Mouse (Mus musculus) forelimb bud, embryonic 11.5 days (tissue): ENCODE measurements around the gene Pde6b.

Experiments used
- DNase-seq: peaks from one replicate; pipeline ENCODE4 v3.0.0-alpha.2; 2012; ENCODE audit warnings: low read depth, low spot score

The Pde6b gene

GRCm38 (mm10) chr5:108462446-108462845 lies 74.3 kb downstream of the Pde6b start:
- no peak for DNase-seq

- DNase-seq: no peak
Measured at GRCm38 (mm10) chr5:108465131-108465891, 77.1 kb downstream of the Pde6b start.

GRCm38 (mm10) chr5:108466647-108467046 lies 78.5 kb downstream of the Pde6b start:
- DNase-seq: no peak

- DNase-seq: no peak
Measured at GRCm38 (mm10) chr5:108469617-108470016, 81.4 kb downstream of the Pde6b start.

GRCm38 (mm10) chr5:108473737-108474136 lies 85.5 kb downstream of the Pde6b start:
- DNase-seq: no peak

GRCm38 (mm10) chr5:108475977-108476376 lies 87.8 kb downstream of the Pde6b start:
- no peak for DNase-seq
